Mouse (Mus musculus) lung, adult 2 months (tissue): ENCODE results near the gene BC004004.

Experiments used
- CTCF ChIP-seq: fragments of 200-500 bp; IDR thresholded peaks from 2 replicates; pipeline ENCODE4 v1.5.1; 2011; ENCODE audit warnings: mild to moderate bottlenecking, low read length, control low read depth; ENCODE audit not compliant: insufficient read depth
- POLR2A ChIP-seq: fragments of 200-500 bp; IDR thresholded peaks from 2 replicates; pipeline ENCODE4 v1.6.1; 2011; ENCODE audit warnings: low read depth, mild to moderate bottlenecking, control low read depth, low read length, borderline replicate concordance; ENCODE audit errors: extremely low read depth

- no peak for TF ChIP-seq CTCF
- TF ChIP-seq POLR2A, result no peak
These were observed 30.1 kb upstream of the BC004004 start for GRCm38 (mm10) chr17:29238421-29238945.
